Mouse (Mus musculus) embryonic fibroblast, embryonic 13.5 days (primary cell): ENCODE results near the gene Repin1.

Experiments
- CTCF ChIP-seq: IDR thresholded peaks from 2 replicates; pipeline ENCODE4 v1.5.1; 2011; ENCODE audit warnings: mild to moderate bottlenecking, control low read depth, low read length, moderate library complexity, borderline replicate concordance; ENCODE audit not compliant: insufficient read depth
- POLR2A ChIP-seq: IDR thresholded peaks from 2 replicates; pipeline ENCODE4 v1.6.1; 2011; ENCODE audit warnings: low read depth, mild to moderate bottlenecking, control low read depth, low read length, moderate library complexity

DNA sequence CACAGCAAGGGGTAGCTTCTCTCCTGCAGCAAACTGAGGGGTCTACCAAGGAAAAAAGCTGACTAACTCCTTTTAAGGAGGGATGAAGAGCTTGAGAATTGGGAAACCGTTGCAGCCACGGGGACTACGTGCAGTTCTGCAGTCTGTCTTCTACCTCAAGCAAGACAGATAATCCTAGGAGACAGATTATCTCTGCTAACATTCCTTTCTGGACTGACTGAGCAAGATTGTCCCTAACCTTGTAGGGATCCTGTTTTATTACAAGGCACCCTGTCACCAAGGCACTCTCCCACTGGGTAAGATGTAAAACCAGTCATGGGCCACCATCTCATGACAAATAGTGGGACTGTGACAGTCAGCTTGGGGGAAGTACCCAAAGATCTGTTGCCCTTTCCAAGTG, 12.4 kb upstream of the Repin1 start:
- TF ChIP-seq CTCF (no peak), POLR2A (no peak)
